ENCODE assay signal across 9 mouse cellular contexts in the genomic region with DNA sequence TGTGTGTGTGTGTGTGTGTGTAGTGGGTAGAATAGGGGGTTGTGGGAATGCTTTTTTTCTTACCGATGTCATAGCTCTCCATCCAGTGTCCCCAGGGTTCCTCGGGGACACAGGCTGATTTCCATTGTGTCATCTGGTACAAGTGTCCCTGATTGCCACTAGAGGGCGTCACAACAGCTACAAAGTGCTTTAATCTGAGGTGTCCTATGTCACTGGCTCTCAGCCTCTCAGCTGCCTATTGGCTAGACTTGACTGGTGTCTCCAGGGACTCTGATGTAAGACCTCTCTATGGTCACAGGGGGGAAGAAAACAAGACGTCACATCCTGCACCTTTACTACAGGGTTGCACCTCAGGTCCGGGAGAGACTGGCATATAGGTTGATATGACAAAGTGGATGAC.
DNase-seq lines count a peak whose midpoint lies in the region; ATAC-seq lines count a peak whose summit lies in the region.
"Had no signal": no experiment of that assay in that cellular context is flagged by ENCODE, and none has a peak within 500 bp of the region (broad histone marks: within the 10 kb centered on the region; RNA-seq: fewer than 3 reads in every experiment).

No protein-coding gene starts in this region.

- no peak overlapping the region for H3K4me2 ChIP-seq in hindbrain, embryonic 11.5 days (replicated peaks; ENCODE audit: low read depth, low read length)
- no peak overlapping the region for H3K4me2 ChIP-seq in hindbrain, embryonic 12.5 days (replicated peaks)
- H3K4me2 ChIP-seq in forebrain, embryonic 16.5 days (ENCODE audit: low read length) = no peak overlapping the region

- WGBS in hindbrain, embryonic 11.5 days = 54% methylated on average over 5 of the region's 5 CpGs
- 65% methylated on average over 5 of the region's 5 CpGs for WGBS in hindbrain, embryonic 12.5 days
- whole genome bisulfite sequencing in forebrain, embryonic 16.5 days = 66% methylated on average over 5 of the region's 5 CpGs

- no peak overlapping the region for H3K4me3 ChIP-seq in hindbrain, embryonic 11.5 days (ENCODE audit: low read depth, low read length)
- H3K4me3 ChIP-seq in hindbrain, embryonic 12.5 days = no peak overlapping the region
- no peak overlapping the region for H3K4me3 ChIP-seq in forebrain, embryonic 16.5 days (replicated peaks; ENCODE audit: low read length)
- H3K4me3 ChIP-seq: megakaryocyte, embryonic 14.5 days had no signal

- H3K27ac ChIP-seq in hindbrain, embryonic 11.5 days (ENCODE audit: low read depth, low read length) = no peak overlapping the region
- no peak overlapping the region for H3K27ac ChIP-seq in hindbrain, embryonic 12.5 days
- H3K27ac ChIP-seq in forebrain, embryonic 16.5 days (ENCODE audit: low read length) = no peak overlapping the region

- no peak overlapping the region for H3K9ac ChIP-seq in hindbrain, embryonic 11.5 days (ENCODE audit: low read depth, low read length)
- no peak overlapping the region for H3K9ac ChIP-seq in hindbrain, embryonic 12.5 days
- H3K9ac ChIP-seq in forebrain, embryonic 16.5 days (replicated peaks; ENCODE audit: low read depth, low read length) = no peak overlapping the region

- H3K36me3 ChIP-seq in hindbrain, embryonic 11.5 days (ENCODE audit: control insufficient read depth, insufficient read depth, low read length) = no peaks in the 10 kb centered on the region
- no peaks in the 10 kb centered on the region for H3K36me3 ChIP-seq in hindbrain, embryonic 12.5 days
- H3K36me3 ChIP-seq in forebrain, embryonic 16.5 days (ENCODE audit: control insufficient read depth, insufficient read depth) = no peaks in the 10 kb centered on the region

- H3K27me3 ChIP-seq in hindbrain, embryonic 11.5 days (ENCODE audit: control insufficient read depth, insufficient read depth, low read length) = no peaks in the 10 kb centered on the region
- H3K27me3 ChIP-seq in hindbrain, embryonic 12.5 days = no peaks in the 10 kb centered on the region
- no peaks in the 10 kb centered on the region for H3K27me3 ChIP-seq in forebrain, embryonic 16.5 days (replicated peaks; ENCODE audit: control insufficient read depth, insufficient read depth, low read length)
- H3K27me3 ChIP-seq: megakaryocyte, embryonic 14.5 days had no signal

- peak; percentile 27 for DNase-seq in hindbrain, embryonic 11.5 days (ENCODE audit: low spot score)
- DNase-seq in CD4-positive helper T cell, adult 2 months (ENCODE audit: low read depth, low spot score) = peak; percentile 70
- peak; percentile 33 for DNase-seq in R1 (ENCODE audit: low read depth, low spot score)
- peak; percentile 33 for DNase-seq in lung, postnatal 36 days
- DNase-seq in layer of hippocampus, postnatal 14 days (ENCODE audit: low spot score in 2 of 2) = no peak

- no peaks in the 10 kb centered on the region for H3K9me3 ChIP-seq in hindbrain, embryonic 11.5 days (ENCODE audit: control insufficient read depth, low read length)
- no peaks in the 10 kb centered on the region for H3K9me3 ChIP-seq in hindbrain, embryonic 12.5 days (replicated peaks)
- no peaks in the 10 kb centered on the region for H3K9me3 ChIP-seq in forebrain, embryonic 16.5 days (ENCODE audit: control insufficient read depth, low read length)
- H3K9me3 ChIP-seq: megakaryocyte, embryonic 14.5 days had no signal

- no peak for ATAC-seq in hindbrain, embryonic 11.5 days (ENCODE audit: low FRiP score)
- no peak for ATAC-seq in hindbrain, embryonic 12.5 days (ENCODE audit: low FRiP score)
- ATAC-seq in forebrain, embryonic 16.5 days = no peak
- no peak for ATAC-seq in erythroblast, adult 5-6 weeks (replicated peaks; ENCODE audit: low FRiP score, poor library complexity, severe bottlenecking)

- no peaks in the 10 kb centered on the region for H3K4me1 ChIP-seq in hindbrain, embryonic 11.5 days (replicated peaks; ENCODE audit: control insufficient read depth, insufficient read depth, low read length)
- 0 out of 2 replicates have a peak, but pooled peaks cover 2% of the 10 kb centered on the region for H3K4me1 ChIP-seq in hindbrain, embryonic 12.5 days
- 0 out of 2 replicates have a peak, but pooled peaks cover 2% of the 10 kb centered on the region for H3K4me1 ChIP-seq in forebrain, embryonic 16.5 days (replicated peaks; ENCODE audit: control insufficient read depth, insufficient read depth, low read length)

Comparison
In these comparisons a context has a peak if more than half of its experiments do, and no peak if none do; other contexts are left out.
1. DNase-seq: peak in hindbrain, embryonic 11.5 days (single experiment), CD4-positive helper T cell, adult 2 months (single experiment), R1 (single experiment) and lung, postnatal 36 days (single experiment); none in layer of hippocampus, postnatal 14 days (0 of 2).